Mouse (Mus musculus) liver, adult 2 months (tissue): ENCODE results near the gene Gm36079.
"Not testable (repeated sequence)": the region's sequence is repeated elsewhere in the genome, so short reads cannot be mapped to it uniquely, and the experiment has no call there.

ENCODE experiments used
- CTCF ChIP-seq: fragments of 200-500 bp; IDR thresholded peaks from 2 replicates; pipeline ENCODE4 v1.5.1; 2011; ENCODE audit warnings: low read depth, low read length, control low read depth
- POLR2A ChIP-seq: fragments of 200-500 bp; IDR thresholded peaks from 2 replicates; pipeline ENCODE4 v1.6.1; 2011; ENCODE audit warnings: low read length, control low read depth; ENCODE audit not compliant: insufficient read depth; ENCODE audit errors: extremely low read depth

DNA sequence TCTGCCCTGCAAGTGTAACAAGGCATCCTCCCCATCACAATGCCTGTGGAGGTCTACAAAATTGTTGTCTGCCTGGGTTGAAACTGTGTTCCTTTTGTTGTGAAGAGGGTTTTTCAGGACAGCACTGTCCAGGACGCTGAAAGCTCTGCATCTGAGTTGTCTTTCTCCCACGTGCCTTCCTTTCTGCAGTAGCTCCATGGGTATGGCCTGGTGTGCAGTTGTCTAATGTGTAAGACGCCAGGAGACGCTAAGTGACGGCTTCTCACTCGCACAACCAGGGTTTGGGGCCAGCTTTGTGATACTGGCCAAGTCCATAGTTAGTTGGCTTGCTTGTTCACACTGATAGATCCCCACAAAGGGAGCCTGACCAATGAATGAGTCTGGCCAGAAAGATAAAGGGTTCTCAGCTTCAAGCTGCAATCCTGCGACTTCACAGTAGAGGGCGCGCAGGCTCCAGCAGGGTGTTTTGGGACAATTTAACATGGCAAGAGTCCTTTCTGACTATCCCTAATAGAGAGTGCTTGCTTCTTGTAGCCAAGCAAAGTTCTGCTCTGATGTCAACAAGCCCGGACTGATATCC lies 34.8 kb downstream of the Gm36079 start:
- not testable (repeated sequence) for TF ChIP-seq CTCF, POLR2A
